Mouse (Mus musculus) testis, adult 2 months (tissue): ENCODE data around the gene Oxct2a.

Experiments used
- CTCF ChIP-seq: fragments of 200-500 bp; IDR thresholded peaks from 2 replicates; pipeline ENCODE4 v1.5.1; 2012; ENCODE audit warnings: low read depth, mild to moderate bottlenecking, inconsistent platforms, low read length, moderate library complexity; ENCODE audit not compliant: control insufficient read depth, insufficient read depth, insufficient replicate concordance
- POLR2A ChIP-seq: fragments of 200-500 bp; IDR thresholded peaks from 2 replicates; pipeline ENCODE4 v1.6.1; 2012; ENCODE audit warnings: low read depth, mild to moderate bottlenecking, inconsistent platforms, low read length, moderate library complexity; ENCODE audit not compliant: control insufficient read depth

GRCm38 (mm10) chr4:123295516-123296147 lies 27.8 kb downstream of the Oxct2a start:
- no peak for TF ChIP-seq CTCF
- TF ChIP-seq POLR2A, result no peak
